Mouse (Mus musculus) neural tube, embryonic 14.5 days (tissue): ENCODE measurements around the gene Ptgds. TPM values are rescaled to one million over a fixed set of nuclear protein-coding genes. Genes with fewer than 3 reads are reported as not detected.

Source experiments
- ATAC-seq: fragments of 200-750 bp; cut with Nextera tagmentation; 2 replicates; pipeline ENCODE4 v1.8.0; 2017; ENCODE audit warnings: low read depth, mild to moderate bottlenecking, moderate TSS enrichment, moderate library complexity
- H3K27ac ChIP-seq: fragments of 300-500 bp; sonication (generic); 2 replicates; pipeline ENCODE4 v1.5.1; 2014; ENCODE audit warnings: low read depth, mild to moderate bottlenecking, control low read depth, low read length, moderate library complexity, mixed read lengths
- H3K27me3 ChIP-seq: fragments of 300-500 bp; sonication (generic); 2 replicates; pipeline ENCODE4 v1.6.1; 2014; ENCODE audit warnings: low read length; ENCODE audit not compliant: control insufficient read depth, insufficient read depth
- H3K36me3 ChIP-seq: fragments of 300-500 bp; sonication (generic); 2 replicates; pipeline ENCODE4 v1.6.1; 2014; ENCODE audit warnings: low read length, mixed read lengths; ENCODE audit not compliant: control insufficient read depth, insufficient read depth
- H3K4me1 ChIP-seq: fragments of 300-500 bp; sonication (generic); 2 replicates; pipeline ENCODE4 v1.6.1; 2014; ENCODE audit warnings: low read length; ENCODE audit not compliant: control insufficient read depth, insufficient read depth
- H3K4me2 ChIP-seq: fragments of 300-500 bp; sonication (generic); 2 replicates; pipeline ENCODE4 v1.6.1; 2014; ENCODE audit warnings: mild to moderate bottlenecking, low read depth, low read length, control low read depth
- H3K4me3 ChIP-seq: fragments of 300-500 bp; sonication (generic); 2 replicates; pipeline ENCODE4 v1.5.1; 2014; ENCODE audit warnings: low read depth, low read length, control low read depth, mixed read lengths
- H3K9ac ChIP-seq: fragments of 300-500 bp; sonication (generic); replicated peaks from 2 replicates; pipeline ENCODE4 v1.6.1; 2014; ENCODE audit warnings: low read depth, mild to moderate bottlenecking, control low read depth, low read length, mixed read lengths
- H3K9me3 ChIP-seq: fragments of 300-500 bp; sonication (generic); 2 replicates; pipeline ENCODE4 v1.6.1; 2016; ENCODE audit warnings: low read length; ENCODE audit not compliant: control insufficient read depth
- WGBS: fragments of 180-500 bp; shearing (Covaris S2); extraction: QIAGEN DNeasy Blood & Tissue Kit; methylation state at CpG from one replicate; pipeline ENCODE4 v1.1.7; 2014; 5-methylcytosine and 5-hydroxymethylcytosine counted together
- polyA plus RNA-seq: library from polyadenylated mRNA; unstranded; fragments of >200 nt; fragmentation: Nextera tagmentation; extraction: Ambion mirVana; gene quantifications from 2 replicates; pipeline ENCODE4 v1.2.1, GENCODE M21; 2014

The Ptgds gene
- polyA plus RNA-seq, 1 experiment from 2014 or later: 5.6 TPM

GRCm38 (mm10) chr2:25500576-25501405 is 30.9 kb upstream of the Ptgds start, which contains the start of gene Fbxw5:
TSS of gene Fbxw5 (plus strand) at chr2:25500750.
- ATAC-seq: peak; percentile 85

GRCm38 (mm10) chr2:25500071-25500575 is 30.3 kb upstream of the Ptgds start:
- 68% methylated on average over 6 of the region's 6 CpGs for WGBS
- peaks cover 13% of the 10 kb centered on the region for H3K4me1 ChIP-seq
- H3K4me3 ChIP-seq: peak overlapping the region; percentile 86; the same call in 1 of the 2 replicates
- H3K36me3 ChIP-seq: peaks cover 12% of the 10 kb centered on the region; the same call in 1 of the 2 replicates
- peak overlapping the region; percentile 22; the same call in 1 of the 2 replicates for H3K27ac ChIP-seq
- ATAC-seq: peak; percentile 36
- H3K9ac ChIP-seq: peak overlapping the region; percentile 34; the same call in 1 of the 2 replicates
- H3K9me3 ChIP-seq: no peaks in the 10 kb centered on the region
- H3K27me3 ChIP-seq: no peaks in the 10 kb centered on the region
- peak overlapping the region; percentile 54 for H3K4me2 ChIP-seq

More at GRCm38 (mm10) chr2:25500576-25501405, 30.9 kb upstream of the Ptgds start, which contains the start of gene Fbxw5:
- no peaks in the 10 kb centered on the region for H3K9me3 ChIP-seq
- H3K4me2 ChIP-seq: peak within 1 kb of the TSS; percentile 95
- H3K27ac ChIP-seq: peak within 1 kb of the TSS; percentile 85
- peak within 1 kb of the TSS; percentile 95 for H3K9ac ChIP-seq
- 2% methylated on average over 25 of the region's 44 CpGs for WGBS
- peaks cover 18% of the 10 kb centered on the region; the same call in 1 of the 2 replicates for H3K36me3 ChIP-seq
- no peaks in the 10 kb centered on the region for H3K27me3 ChIP-seq
- peaks cover 13% of the 10 kb centered on the region for H3K4me1 ChIP-seq
- peak within 1 kb of the TSS; percentile 86 for H3K4me3 ChIP-seq

- no peak overlapping the region for H3K4me3 ChIP-seq
- no peak for ATAC-seq
- H3K36me3 ChIP-seq: peaks cover 2% of the 10 kb centered on the region; the same call in 1 of the 2 replicates
- H3K9ac ChIP-seq: no peak overlapping the region
- no peaks in the 10 kb centered on the region for H3K27me3 ChIP-seq
- H3K4me1 ChIP-seq: peaks cover 13% of the 10 kb centered on the region
- H3K9me3 ChIP-seq: no peaks in the 10 kb centered on the region
- 73% methylated on average over 15 of the region's 15 CpGs for WGBS
- H3K4me2 ChIP-seq: no peak overlapping the region
- H3K27ac ChIP-seq: no peak overlapping the region
These were observed 29.0 kb upstream of the Ptgds start for GRCm38 (mm10) chr2:25498622-25499478.

- no peak overlapping the region for H3K4me3 ChIP-seq
- whole genome bisulfite sequencing: 63% methylated on average over 6 of the region's 6 CpGs
- H3K4me1 ChIP-seq: peaks cover 13% of the 10 kb centered on the region
- ATAC-seq: no peak
- H3K9ac ChIP-seq: no peak overlapping the region
- no peaks in the 10 kb centered on the region for H3K36me3 ChIP-seq
- H3K4me2 ChIP-seq: no peak overlapping the region
- no peaks in the 10 kb centered on the region for H3K27me3 ChIP-seq
- H3K9me3 ChIP-seq: no peaks in the 10 kb centered on the region
- no peak overlapping the region for H3K27ac ChIP-seq
These were observed 28.2 kb upstream of the Ptgds start for GRCm38 (mm10) chr2:25497846-25498575.

- H3K9me3 ChIP-seq: no peaks in the 10 kb centered on the region
- WGBS: 47% methylated on average over 4 of the region's 4 CpGs
- H3K4me2 ChIP-seq: no peak overlapping the region
- no peak for ATAC-seq
- no peak overlapping the region for H3K4me3 ChIP-seq
- no peak overlapping the region for H3K9ac ChIP-seq
- no peaks in the 10 kb centered on the region for H3K36me3 ChIP-seq
- no peak overlapping the region for H3K27ac ChIP-seq
- peaks cover 6% of the 10 kb centered on the region for H3K4me1 ChIP-seq
- no peaks in the 10 kb centered on the region for H3K27me3 ChIP-seq
These were observed 26.6 kb upstream of the Ptgds start for GRCm38 (mm10) chr2:25496462-25496861.

GRCm38 (mm10) chr2:25493476-25493961 is 23.7 kb upstream of the Ptgds start, which contains the start of gene Lcn12:
TSS of gene Lcn12 (minus strand) at chr2:25493911.
- no peaks in the 10 kb centered on the region for H3K36me3 ChIP-seq
- H3K9me3 ChIP-seq: no peaks in the 10 kb centered on the region
- H3K4me3 ChIP-seq: no peak within 1 kb of the TSS
- H3K4me1 ChIP-seq: no peaks in the 10 kb centered on the region
- WGBS: 87% methylated on average over 5 of the region's 5 CpGs
- H3K27ac ChIP-seq: no peak within 1 kb of the TSS
- H3K4me2 ChIP-seq: no peak within 1 kb of the TSS
- H3K27me3 ChIP-seq: no peaks in the 10 kb centered on the region
- ATAC-seq: no peak
- H3K9ac ChIP-seq: no peak within 1 kb of the TSS

GRCm38 (mm10) chr2:25492988-25493387 is 23.1 kb upstream of the Ptgds start:
- WGBS: 87% methylated on average over 5 of the region's 5 CpGs
- Histone ChIP-seq H3K4me3 (no peak overlapping the region), H3K9me3 (no peaks in the 10 kb centered on the region), H3K4me2 (no peak overlapping the region), H3K36me3 (no peaks in the 10 kb centered on the region), H3K4me1 (no peaks in the 10 kb centered on the region), H3K9ac (no peak overlapping the region), H3K27ac (no peak overlapping the region), H3K27me3 (no peaks in the 10 kb centered on the region)
- no peak for ATAC-seq

GRCm38 (mm10) chr2:25488671-25489068 is 18.8 kb upstream of the Ptgds start:
- H3K27me3 ChIP-seq: no peaks in the 10 kb centered on the region
- no peaks in the 10 kb centered on the region for H3K9me3 ChIP-seq
- H3K36me3 ChIP-seq: no peaks in the 10 kb centered on the region
- no peak overlapping the region for H3K27ac ChIP-seq
- no peak overlapping the region for H3K9ac ChIP-seq
- 83% methylated on average over 7 of the region's 7 CpGs for WGBS
- no peak for ATAC-seq
- no peak overlapping the region for H3K4me2 ChIP-seq
- no peaks in the 10 kb centered on the region for H3K4me1 ChIP-seq
- no peak overlapping the region for H3K4me3 ChIP-seq
